Mouse (Mus musculus): ENCODE results near the gene Fam49a.

Gene Fam49a

DNA sequence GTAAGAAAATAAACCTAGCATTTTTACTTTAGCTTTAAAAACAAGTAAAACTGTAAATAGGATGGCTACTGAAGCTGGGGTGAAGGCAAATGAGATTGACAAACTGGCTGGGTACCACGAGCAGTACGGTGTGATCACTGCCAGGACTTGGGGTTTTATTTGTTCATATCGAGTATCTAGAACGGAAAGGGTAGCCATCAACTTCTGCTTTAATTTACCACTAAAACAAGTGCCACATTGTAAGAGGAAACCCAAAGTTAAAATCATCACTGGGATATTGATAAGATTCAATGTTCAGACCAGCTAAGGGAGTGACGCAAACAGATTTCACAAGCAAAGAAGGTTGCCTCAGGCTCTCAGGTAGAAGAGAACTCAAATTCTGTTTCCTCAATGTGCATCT lies 98.0 kb downstream of the Fam49a start:
- DNase-seq (ENCODE audit: low spot score) = no peak

DNA sequence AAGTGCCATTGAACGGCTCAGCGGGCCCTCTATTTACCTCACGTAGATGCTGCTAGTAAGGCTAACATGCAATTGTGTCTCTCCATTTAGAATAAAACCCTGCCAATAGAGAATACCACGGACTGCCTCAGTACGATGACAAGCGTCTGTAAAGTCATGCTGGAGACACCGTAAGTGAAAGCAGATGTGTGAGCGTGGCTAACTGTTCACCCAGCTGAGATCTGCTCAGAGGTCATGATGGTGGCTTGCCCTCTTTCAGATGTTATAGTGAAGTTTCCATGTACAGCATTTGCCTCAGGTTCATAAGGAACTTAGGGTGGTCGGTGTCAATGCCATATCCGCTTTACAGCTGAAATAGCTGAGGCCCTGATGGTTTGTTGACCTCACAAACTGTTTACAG lies 100.4 kb downstream of the Fam49a start:
- DNase-seq (ENCODE audit: low spot score) = no peak

DNA sequence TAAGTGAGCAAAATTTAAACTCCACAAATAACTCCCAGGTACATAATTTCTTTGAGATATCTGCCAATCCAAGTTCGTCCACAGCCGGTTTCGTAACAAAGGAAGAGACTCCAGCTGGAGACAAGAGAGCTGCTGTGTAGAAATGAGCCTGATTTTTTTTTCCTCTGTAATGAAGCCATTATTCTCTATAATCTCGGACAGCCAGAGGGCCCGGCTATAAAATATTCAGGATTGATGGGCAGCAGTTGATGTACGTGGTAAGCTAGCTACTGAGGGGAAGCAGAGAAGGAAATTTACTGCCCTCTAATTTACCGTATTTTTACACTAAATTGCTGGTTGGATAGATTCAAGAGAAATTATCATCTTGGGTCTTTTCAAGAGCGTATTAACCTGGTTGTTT lies 102.3 kb downstream of the Fam49a start:
- DNase-seq (ENCODE audit: low spot score) = no peak

- DNase-seq (ENCODE audit: low spot score) = no peak
Measured at GRCm38 (mm10) chr12:12367423-12367822, 105.5 kb downstream of the Fam49a start.

- no peak for DNase-seq (ENCODE audit: low spot score)
Measured at GRCm38 (mm10) chr12:12373111-12373862, 111.3 kb downstream of the Fam49a start.

GRCm38 (mm10) chr12:12379056-12379455 lies 117.1 kb downstream of the Fam49a start:
- DNase-seq (ENCODE audit: low spot score) = no peak

DNA sequence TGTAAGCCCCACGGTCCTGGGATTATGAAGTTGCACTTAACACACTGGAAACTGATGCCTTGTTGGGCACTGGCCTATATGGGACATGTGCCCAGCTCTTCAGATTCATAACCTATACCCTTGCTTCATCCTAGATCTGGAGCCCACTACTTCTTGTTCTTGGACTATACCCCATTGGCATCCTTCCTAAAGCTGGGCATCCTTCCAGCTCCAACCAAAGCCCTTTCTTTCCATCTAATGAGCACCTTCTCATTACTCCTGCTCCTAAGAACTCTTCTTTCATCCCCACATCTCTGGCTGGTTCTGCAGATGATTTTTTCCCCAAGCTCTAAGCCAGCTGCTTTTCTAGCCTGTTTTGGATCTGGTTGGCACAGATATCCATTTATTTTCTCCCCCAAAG lies 127.3 kb downstream of the Fam49a start:
- no peak for DNase-seq (ENCODE audit: low spot score)

DNA sequence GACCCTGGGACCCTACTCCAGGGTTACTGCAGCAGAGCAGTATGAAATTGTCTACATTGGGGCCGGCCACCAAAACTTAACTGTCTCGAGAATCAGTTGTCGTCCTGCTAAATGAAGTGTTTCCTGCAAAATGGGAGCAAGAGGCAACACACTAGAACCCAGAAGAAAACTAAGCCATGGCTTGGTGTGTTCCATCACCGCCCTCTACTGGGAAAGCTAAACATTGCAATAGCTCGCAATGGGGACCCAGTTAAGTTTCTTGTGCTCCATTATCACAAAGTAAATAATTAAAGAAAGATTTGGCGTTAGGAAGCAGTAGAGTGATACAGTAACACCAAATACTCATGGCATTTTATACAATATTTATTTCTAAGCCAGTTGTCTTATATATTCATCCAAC lies 134.3 kb downstream of the Fam49a start:
- no peak for DNase-seq (ENCODE audit: low spot score)

DNA sequence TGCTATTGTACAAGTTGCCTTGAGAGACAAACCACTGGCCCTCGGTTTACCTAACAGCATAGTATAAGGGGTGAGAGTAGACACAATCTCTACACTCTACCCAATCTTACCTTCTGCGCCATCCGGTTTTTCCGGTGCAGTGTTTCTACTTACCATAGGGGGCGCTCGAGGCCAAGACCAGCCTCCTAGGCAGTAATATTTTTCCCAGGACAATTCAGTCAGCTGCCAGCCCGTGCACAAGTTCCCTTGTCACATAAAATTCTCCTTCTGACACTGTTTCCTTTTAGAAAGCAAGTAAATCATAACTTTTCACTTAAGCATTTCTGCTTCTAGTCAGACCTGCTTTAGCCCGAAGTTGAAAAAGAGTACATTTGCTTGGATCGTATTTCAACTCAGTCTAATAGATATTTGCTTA lies 139.1 kb downstream of the Fam49a start:
- DNase-seq (ENCODE audit: low spot score) = peak; percentile 64

- no peak for DNase-seq (ENCODE audit: low spot score)
Measured at GRCm38 (mm10) chr12:12401504-12401903, 139.6 kb downstream of the Fam49a start.

GRCm38 (mm10) chr12:12405491-12406110 lies 143.7 kb downstream of the Fam49a start:
- DNase-seq (ENCODE audit: low spot score) = no peak

- no peak for DNase-seq (ENCODE audit: low spot score)
Measured at GRCm38 (mm10) chr12:12409044-12409443, 147.1 kb downstream of the Fam49a start.

- DNase-seq (ENCODE audit: low spot score) = peak; percentile 65
Measured at GRCm38 (mm10) chr12:12412674-12413073, 150.7 kb downstream of the Fam49a start.

DNA sequence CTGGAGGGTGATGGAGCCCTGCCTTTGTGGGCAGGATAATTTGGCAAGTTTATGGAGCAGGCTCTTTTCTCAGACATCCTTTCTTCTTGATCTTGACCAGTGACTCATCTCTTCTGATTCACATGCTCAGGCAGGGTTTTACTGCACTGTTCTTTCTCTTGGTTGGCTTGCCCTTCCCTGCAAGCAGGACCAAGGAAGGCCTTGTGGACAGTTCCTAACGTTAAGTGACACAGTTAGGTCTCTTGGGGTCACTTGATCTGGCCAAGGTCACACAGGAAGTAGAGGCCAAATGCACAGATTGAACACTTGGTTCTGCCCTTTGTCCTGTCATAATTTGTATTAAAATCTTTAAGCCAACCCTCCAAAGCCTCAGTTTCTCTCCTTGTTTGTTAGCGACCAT lies 158.5 kb downstream of the Fam49a start:
- DNase-seq (ENCODE audit: low spot score) = no peak

DNA sequence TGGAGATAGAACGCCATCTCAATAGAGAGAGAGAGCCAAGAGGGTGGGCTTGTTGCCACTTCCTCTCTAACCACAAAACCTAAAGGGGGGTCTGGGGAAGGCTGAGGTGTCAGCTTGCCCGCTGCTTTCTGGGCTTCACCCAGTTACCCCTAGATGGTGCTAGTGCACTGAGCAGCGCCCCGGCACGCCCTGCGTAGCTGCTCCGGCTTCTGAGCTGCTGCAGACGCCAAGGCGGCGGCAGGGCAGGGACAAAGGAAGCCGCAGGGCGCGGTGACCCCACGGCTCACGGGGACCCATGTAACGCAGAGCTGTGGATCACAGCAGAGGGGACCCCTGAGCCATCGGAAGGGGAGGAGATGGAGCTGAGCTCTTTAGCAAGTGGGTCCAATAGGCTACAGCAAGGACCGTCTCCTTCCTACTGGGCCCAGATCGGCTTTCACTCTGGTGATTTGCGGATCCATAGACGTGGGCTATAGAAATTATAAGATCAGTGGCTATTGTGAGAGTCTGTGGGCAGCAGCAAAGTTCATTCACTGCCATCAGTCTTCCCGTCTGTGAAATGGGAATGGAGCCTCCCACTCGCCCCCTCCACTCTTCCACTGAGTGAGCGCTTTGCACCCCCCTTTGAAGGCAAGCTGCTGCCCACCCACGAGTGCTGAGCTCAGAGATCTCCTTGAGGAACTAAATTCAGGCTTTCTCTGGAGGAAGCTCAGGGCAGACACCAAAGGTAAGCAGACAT lies 159.1 kb downstream of the Fam49a start:
- DNase-seq (ENCODE audit: low spot score) = peak; percentile 55

DNA sequence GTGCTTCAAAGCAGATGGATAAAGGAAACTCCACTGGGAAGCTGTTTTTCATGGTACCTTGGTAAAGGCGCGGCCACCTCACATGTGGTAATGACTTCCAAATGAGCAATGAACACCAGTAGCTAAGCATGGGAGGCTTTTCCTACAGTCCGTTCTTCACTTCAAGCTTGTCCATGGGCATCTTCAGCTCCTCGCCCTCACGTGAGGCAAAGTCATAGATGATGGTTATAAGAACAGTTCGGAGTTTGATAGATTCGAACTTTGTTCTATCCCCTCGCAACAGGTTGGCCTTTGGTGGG lies 159.6 kb downstream of the Fam49a start:
- no peak for DNase-seq (ENCODE audit: low spot score)

DNA sequence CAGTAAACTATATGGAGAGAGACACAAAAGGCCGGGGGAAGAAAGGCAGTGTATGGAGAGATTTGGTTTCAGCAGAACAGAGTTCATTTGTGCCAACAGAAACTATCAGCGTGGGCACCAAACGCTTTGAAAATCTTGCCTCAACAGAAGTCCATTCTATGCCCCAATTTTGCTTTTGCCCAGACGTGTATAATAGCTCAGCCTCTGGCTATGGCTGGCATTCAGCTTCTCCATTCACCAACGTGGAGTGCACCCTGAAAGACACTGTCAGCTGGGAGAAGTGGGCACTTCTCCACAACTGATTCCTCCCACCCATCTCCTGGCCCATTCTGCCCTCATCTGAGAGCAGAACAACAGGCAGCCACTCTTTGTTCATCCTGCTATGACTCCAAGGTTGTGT lies 163.2 kb downstream of the Fam49a start:
- no peak for DNase-seq (ENCODE audit: low spot score)

DNA sequence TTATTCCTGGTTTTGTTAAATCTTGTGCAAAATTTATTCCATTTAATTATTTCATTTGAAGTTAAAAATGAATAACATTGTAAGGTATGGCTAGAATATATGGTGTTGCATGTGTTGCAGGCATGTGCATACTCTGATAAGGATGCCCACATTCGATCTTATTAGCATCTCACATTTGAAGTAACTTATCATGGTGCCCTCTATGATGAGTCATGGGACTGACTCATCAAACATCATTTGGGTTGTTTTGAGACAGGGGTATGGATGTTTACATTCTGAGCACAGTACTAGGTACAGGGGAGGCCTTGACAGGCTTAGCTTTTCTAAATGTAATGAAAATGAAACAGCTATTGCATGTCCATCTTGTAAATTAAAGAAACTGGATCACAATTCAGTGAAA lies 165.3 kb downstream of the Fam49a start:
- no peak for DNase-seq (ENCODE audit: low spot score)

DNA sequence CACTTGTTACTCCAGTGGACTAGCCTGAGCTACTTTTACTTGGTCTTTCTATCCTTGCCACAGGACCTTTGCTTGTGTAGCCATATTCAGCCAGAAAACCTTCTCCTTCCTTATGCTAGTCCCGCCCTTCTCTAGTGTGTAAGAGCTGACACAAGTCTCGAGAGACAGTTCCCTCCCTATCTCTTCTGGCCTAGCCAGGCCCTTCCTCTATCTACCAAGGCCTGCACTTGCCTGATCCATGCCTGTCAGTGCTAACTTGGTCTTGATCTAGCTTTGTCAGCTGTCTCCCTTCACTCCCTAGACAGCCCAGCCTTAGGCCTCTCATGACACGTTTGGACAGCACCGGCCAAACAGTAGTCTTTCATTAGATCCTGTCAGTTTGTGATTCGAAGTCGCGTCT lies 166.9 kb downstream of the Fam49a start:
- DNase-seq (ENCODE audit: low spot score) = no peak
